Mouse (Mus musculus): Measurements from ENCODE around the gene 3110082J24Rik. TPM values are rescaled to one million over a fixed set of nuclear protein-coding genes. Genes with fewer than 3 reads are reported as not detected.

The 3110082J24Rik gene
- polyA plus RNA-seq, 1 experiment from 2014 or later: 9.9 TPM

GRCm38 (mm10) chr5:30104841-30105667 lies 832 bp downstream of the 3110082J24Rik start, which contains the start of gene Garem2:
Gene Garem2 (plus strand): TSS chr5:30105161.
- Histone ChIP-seq H3K36me3 (0 out of 2 replicates have a peak, but pooled peaks cover 2% of the 10 kb centered on the region), H3K4me1 (replicated peaks) (peaks cover 51% of the 10 kb centered on the region), H3K9ac (replicated peaks) (peak within 1 kb of the TSS; percentile 88), H3K4me2 (replicated peaks) (peak within 1 kb of the TSS; percentile 93), H3K27ac (peak within 1 kb of the TSS; percentile 90), H3K9me3 (no peaks in the 10 kb centered on the region), H3K4me3 (replicated peaks) (peak within 1 kb of the TSS; percentile 77), H3K27me3 (0 out of 2 replicates have a peak, but pooled peaks cover 2% of the 10 kb centered on the region)
- WGBS: under 1% methylated on average over 63 of the region's 65 CpGs
- peak; percentile 49 for ATAC-seq

DNA sequence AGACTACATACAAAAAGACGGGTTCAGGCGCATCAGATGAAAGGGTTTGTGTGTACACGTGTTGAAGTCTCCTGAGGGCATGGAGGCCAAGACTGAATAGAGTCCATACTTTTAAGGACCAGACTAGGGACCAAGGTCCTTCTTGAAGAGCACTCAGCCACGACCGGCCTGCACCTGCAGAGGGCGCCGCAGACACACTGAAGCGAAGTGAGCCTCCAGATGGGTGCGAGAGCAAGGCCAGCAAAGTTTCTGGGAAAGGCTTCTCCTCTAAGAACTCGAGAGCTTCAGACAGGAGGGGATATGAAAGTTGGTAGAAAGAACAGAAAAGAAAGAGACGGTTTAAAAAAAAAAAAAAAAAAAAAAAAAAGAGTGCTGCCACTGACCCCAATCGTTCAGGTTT lies 1.5 kb downstream of the 3110082J24Rik start:
- peak overlapping the region; percentile 77 for H3K4me3 ChIP-seq (replicated peaks)
- H3K4me1 ChIP-seq (replicated peaks): peaks cover 44% of the 10 kb centered on the region
- ATAC-seq: no peak
- no peak overlapping the region for H3K27ac ChIP-seq
- no peaks in the 10 kb centered on the region for H3K9me3 ChIP-seq
- 0 out of 2 replicates have a peak, but pooled peaks cover 2% of the 10 kb centered on the region for H3K27me3 ChIP-seq
- no peak overlapping the region for H3K9ac ChIP-seq (replicated peaks)
- 0 out of 2 replicates have a peak, but pooled peaks cover 2% of the 10 kb centered on the region for H3K36me3 ChIP-seq
- H3K4me2 ChIP-seq (replicated peaks): peak overlapping the region; percentile 93
- WGBS: 2% methylated on average over 12 of the region's 12 CpGs

- 88% methylated on average over 3 of the region's 3 CpGs for WGBS
- Histone ChIP-seq H3K36me3 (0 out of 2 replicates have a peak, but pooled peaks cover 2% of the 10 kb centered on the region), H3K4me3 (replicated peaks) (no peak overlapping the region), H3K4me1 (replicated peaks) (peaks cover 36% of the 10 kb centered on the region), H3K4me2 (replicated peaks) (no peak overlapping the region), H3K9me3 (no peaks in the 10 kb centered on the region), H3K27ac (no peak overlapping the region), H3K9ac (replicated peaks) (no peak overlapping the region), H3K27me3 (0 out of 2 replicates have a peak, but pooled peaks cover 2% of the 10 kb centered on the region)
- no peak for ATAC-seq
Observed at GRCm38 (mm10) chr5:30103340-30103739, 2.5 kb downstream of the 3110082J24Rik start.

DNA sequence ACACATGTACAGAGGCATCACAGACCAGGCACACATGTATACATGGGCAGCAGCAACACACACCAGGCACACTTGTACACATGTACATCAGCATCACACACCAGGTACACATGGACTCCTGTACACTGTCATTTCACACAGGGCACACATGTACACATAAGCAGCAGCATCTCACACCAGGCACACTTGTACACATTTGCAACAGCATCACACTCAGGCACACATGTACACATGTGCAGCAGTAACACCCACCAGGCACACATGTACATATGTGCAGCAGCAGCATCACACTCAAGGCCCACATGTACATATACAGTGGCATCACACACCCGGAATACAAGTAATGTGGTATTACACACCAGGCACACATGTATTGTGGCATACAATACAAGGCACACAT lies 7.6 kb downstream of the 3110082J24Rik start:
- ATAC-seq: no peak
- Histone ChIP-seq H3K36me3 (no peaks in the 10 kb centered on the region), H3K9ac (replicated peaks) (no peak overlapping the region), H3K4me3 (replicated peaks) (no peak overlapping the region), H3K9me3 (no peaks in the 10 kb centered on the region), H3K4me1 (replicated peaks) (no peaks in the 10 kb centered on the region), H3K4me2 (replicated peaks) (no peak overlapping the region), H3K27me3 (no peaks in the 10 kb centered on the region), H3K27ac (no peak overlapping the region)
- WGBS: 93% methylated on average over 1 of the region's 1 CpGs

- Histone ChIP-seq H3K27me3 (no peaks in the 10 kb centered on the region), H3K9me3 (no peaks in the 10 kb centered on the region), H3K4me2 (replicated peaks) (no peak overlapping the region), H3K4me1 (replicated peaks) (no peaks in the 10 kb centered on the region), H3K27ac (no peak overlapping the region), H3K4me3 (replicated peaks) (no peak overlapping the region), H3K9ac (replicated peaks) (no peak overlapping the region), H3K36me3 (no peaks in the 10 kb centered on the region)
- WGBS: 84% methylated on average over 6 of the region's 6 CpGs
- ATAC-seq: no peak
Observed at GRCm38 (mm10) chr5:30095731-30096130, 10.2 kb downstream of the 3110082J24Rik start.

GRCm38 (mm10) chr5:30094399-30094798 lies 11.5 kb downstream of the 3110082J24Rik start:
- Histone ChIP-seq H3K4me3 (replicated peaks) (no peak overlapping the region), H3K27ac (no peak overlapping the region), H3K27me3 (no peaks in the 10 kb centered on the region), H3K36me3 (no peaks in the 10 kb centered on the region), H3K4me1 (replicated peaks) (no peaks in the 10 kb centered on the region), H3K9ac (replicated peaks) (no peak overlapping the region), H3K4me2 (replicated peaks) (no peak overlapping the region), H3K9me3 (no peaks in the 10 kb centered on the region)
- WGBS: 62% methylated on average over 2 of the region's 2 CpGs
- no peak for ATAC-seq

GRCm38 (mm10) chr5:30092701-30093100 lies 13.2 kb downstream of the 3110082J24Rik start:
- Histone ChIP-seq H3K4me2 (replicated peaks) (no peak overlapping the region), H3K27ac (no peak overlapping the region), H3K4me1 (replicated peaks) (no peaks in the 10 kb centered on the region), H3K36me3 (no peaks in the 10 kb centered on the region), H3K27me3 (no peaks in the 10 kb centered on the region), H3K9ac (replicated peaks) (no peak overlapping the region), H3K4me3 (replicated peaks) (no peak overlapping the region), H3K9me3 (no peaks in the 10 kb centered on the region)
- no peak for ATAC-seq
- WGBS: 72% methylated on average over 13 of the region's 13 CpGs

DNA sequence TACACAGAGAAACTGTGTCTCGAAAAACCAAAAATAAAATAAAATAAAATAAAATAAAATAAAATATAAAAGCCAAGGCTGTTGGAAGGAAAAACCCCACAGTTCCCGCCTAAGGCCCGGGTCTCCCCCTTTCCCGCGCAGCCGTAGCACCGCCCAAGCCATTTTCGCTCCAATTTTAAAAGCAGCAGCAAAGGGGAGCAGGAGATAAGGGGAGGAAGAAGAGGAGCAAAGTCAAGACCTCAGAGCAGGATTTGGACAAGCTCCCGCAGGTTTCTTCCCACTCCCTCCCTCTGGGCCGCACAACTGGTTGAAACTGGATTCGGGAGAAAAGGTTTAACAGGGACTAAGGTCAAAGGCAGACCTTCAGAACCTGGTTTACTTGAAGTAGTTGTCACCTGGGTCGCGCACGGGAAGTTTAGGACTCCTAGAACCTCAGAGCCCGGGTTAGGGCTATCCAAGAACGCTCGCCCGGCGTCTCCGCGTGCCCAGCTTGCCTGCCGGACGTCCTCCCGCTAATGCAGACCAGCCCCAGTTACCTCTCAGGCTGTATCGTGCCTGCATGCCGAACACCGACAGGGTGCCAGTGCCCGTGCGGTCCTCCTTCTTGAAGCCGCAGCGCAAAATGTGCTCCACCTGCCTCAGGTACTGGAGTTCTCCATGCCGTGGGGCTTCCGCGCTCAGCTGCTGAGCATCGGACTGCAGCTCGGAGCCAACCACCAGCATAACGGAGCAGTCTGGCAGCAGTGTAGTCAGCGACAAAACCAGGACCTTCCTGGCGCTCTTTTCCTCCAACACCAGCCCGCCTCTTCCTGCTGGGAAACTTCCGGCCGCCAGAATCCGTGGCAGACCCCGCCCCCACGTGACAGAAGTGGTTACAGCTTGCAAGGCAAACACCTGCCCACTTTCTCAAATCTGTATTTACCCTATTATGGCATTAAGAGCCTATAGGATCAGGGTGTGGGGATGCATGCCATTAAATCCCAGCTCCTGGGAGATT lies 32.8 kb downstream of the 3110082J24Rik start, which contains the start of gene Tyms:
Tyms (minus strand) TSS at position 793 of the 997 bp plus-strand sequence.
- WGBS: 1% methylated on average over 45 of the region's 45 CpGs
- peak within 1 kb of the TSS; percentile 87 for H3K4me3 ChIP-seq (replicated peaks)
- peak within 1 kb of the TSS; percentile 80 for H3K27ac ChIP-seq

GRCm38 (mm10) chr5:30072377-30072776 lies 33.5 kb downstream of the 3110082J24Rik start:
- Histone ChIP-seq H3K9ac (replicated peaks) (peak overlapping the region; percentile 82), H3K4me2 (replicated peaks) (peak overlapping the region; percentile 89), H3K36me3 (peaks cover 32% of the 10 kb centered on the region), H3K9me3 (no peaks in the 10 kb centered on the region), H3K27me3 (no peaks in the 10 kb centered on the region), H3K27ac (no peak overlapping the region), H3K4me3 (replicated peaks) (peak overlapping the region; percentile 87), H3K4me1 (replicated peaks) (peaks cover 15% of the 10 kb centered on the region)
- WGBS: 52% methylated on average over 3 of the region's 3 CpGs
- ATAC-seq: no peak

More for the DNA sequence above, 32.8 kb downstream of the 3110082J24Rik start, which contains the start of gene Tyms:
- Histone ChIP-seq H3K27me3 (no peaks in the 10 kb centered on the region), H3K4me1 (replicated peaks) (peaks cover 15% of the 10 kb centered on the region), H3K4me2 (replicated peaks) (peak within 1 kb of the TSS; percentile 89), H3K9ac (replicated peaks) (peak within 1 kb of the TSS; percentile 82), H3K9me3 (no peaks in the 10 kb centered on the region), H3K36me3 (peaks cover 24% of the 10 kb centered on the region)
- peak; percentile 97 for ATAC-seq

- no peak overlapping the region for H3K9ac ChIP-seq (replicated peaks)
- H3K36me3 ChIP-seq: peaks cover 32% of the 10 kb centered on the region
- no peak for ATAC-seq
- no peak overlapping the region for H3K27ac ChIP-seq
- no peaks in the 10 kb centered on the region for H3K9me3 ChIP-seq
- peaks cover 15% of the 10 kb centered on the region for H3K4me1 ChIP-seq (replicated peaks)
- WGBS: 82% methylated on average over 6 of the region's 6 CpGs
- H3K4me3 ChIP-seq (replicated peaks): peak overlapping the region; percentile 87; the same call in 1 of the 2 replicates
- H3K4me2 ChIP-seq (replicated peaks): peak overlapping the region; percentile 89
- no peaks in the 10 kb centered on the region for H3K27me3 ChIP-seq
Observed at GRCm38 (mm10) chr5:30071677-30072076, 34.2 kb downstream of the 3110082J24Rik start.

DNA sequence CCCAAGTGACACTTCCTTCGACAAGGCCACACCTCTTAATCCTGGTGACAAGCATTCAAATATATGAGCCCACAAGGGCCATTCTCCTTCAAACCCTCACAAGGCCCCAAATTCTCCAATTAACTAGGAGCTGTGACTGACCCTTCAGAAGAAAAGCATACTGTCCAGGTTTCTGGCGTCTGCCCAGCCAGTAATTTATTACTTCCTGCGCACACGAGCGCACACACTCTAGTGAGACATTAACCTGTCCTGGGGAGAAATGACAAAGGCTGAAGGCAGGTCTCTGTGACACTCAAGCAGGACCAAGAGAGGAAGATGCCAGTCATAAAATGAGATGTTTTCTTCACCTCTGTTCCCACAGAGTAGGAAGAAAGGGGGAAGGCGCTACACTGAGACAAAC lies 38.2 kb downstream of the 3110082J24Rik start:
- ATAC-seq: no peak

More for the DNA sequence above, 38.2 kb downstream of the 3110082J24Rik start:
- Histone ChIP-seq H3K9ac (replicated peaks) (no peak overlapping the region), H3K27ac (no peak overlapping the region), H3K4me1 (replicated peaks) (peaks cover 12% of the 10 kb centered on the region), H3K27me3 (no peaks in the 10 kb centered on the region), H3K36me3 (peaks cover 49% of the 10 kb centered on the region), H3K4me3 (replicated peaks) (no peak overlapping the region), H3K4me2 (replicated peaks) (no peak overlapping the region), H3K9me3 (no peaks in the 10 kb centered on the region)
- 88% methylated on average over 6 of the region's 6 CpGs for WGBS

All from midbrain, embryonic 13.5 days (tissue).